Mouse (Mus musculus): ENCODE measurements around the gene Gopc. TPM values are rescaled to one million over a fixed set of nuclear protein-coding genes. Genes with fewer than 3 reads are reported as not detected.
A peak's percentile ranks its signal among the peaks of the same experiment; 100 is the strongest.

The Gopc gene
- 10 to 100 TPM; 12.9 to 15.7 TPM for total RNA-seq (2021)
- long read RNA-seq, experiment 1, full-length matches to known transcripts: 22 of 26 reads
- long read RNA-seq, experiment 1, partial matches to known transcripts: 0 of 26 reads
- long read RNA-seq, experiment 1, other reads (novel, unspliced or antisense): 4 of 26 reads
- long read RNA-seq, experiment 2, full-length matches to known transcripts: 25 of 30 reads
- long read RNA-seq, experiment 2, partial matches to known transcripts: 2 of 30 reads
- long read RNA-seq, experiment 2, other reads (novel, unspliced or antisense): 3 of 30 reads

DNA sequence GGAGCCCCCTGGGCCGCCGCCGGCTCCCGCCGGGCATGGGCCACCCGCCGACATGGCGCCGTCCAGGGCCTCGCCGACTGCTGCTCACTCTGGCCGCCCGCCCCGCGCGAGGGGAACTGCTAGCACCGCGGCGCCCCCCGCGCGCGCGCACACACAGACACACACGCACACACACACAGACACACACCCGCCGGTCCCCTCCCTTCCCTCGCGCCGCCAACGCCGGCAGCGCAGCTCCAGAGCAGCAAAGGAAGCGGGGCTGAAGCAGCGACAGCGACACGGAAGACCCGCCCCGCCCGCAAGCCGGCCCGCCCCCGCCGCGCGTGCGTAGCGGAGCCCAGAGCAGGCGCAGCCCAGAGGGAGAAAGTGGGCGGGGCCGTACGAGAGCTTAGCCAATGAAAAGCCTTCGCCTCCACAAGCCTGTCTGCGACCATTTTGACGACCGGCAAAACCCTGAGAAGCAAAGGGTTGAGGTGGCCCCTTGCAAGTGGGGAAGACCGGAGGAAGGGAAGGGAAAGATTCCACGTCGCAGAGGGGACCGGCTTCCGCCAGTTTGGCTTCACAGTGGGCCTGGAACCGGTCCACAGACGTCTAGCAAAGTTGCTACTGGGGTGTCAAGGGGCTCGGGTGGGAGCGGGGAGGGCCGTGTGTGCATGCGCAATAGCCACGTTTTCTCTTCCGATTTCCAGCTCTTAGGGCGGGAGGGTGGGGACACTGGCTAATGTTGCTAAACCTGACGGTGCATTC lies at the start of gene Gopc:
TSS of gene Gopc (minus strand) at position 280 of the 747 bp plus-strand sequence.
- DNase-seq: peak; percentile 98

DNA sequence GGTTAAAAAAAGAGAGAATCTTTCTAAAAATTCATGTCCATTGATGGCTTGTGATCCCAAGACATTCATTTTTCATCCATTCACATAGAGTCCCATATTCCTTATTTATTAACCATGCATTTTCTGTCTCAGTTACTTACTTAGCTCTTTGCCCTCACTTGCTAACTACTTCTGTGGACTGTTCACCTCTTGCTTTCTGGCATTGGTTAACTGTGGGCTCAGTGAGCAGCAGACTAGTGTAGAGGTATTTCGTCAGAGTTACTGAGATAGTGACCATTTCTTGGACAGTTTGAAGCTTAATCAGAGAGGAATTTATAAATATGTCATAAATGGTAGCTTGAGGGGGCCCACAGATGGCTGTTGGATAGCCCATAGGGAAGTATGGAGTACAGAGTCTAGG lies 49.0 kb upstream of the Gopc start:
- DNase-seq: no peak

DNA sequence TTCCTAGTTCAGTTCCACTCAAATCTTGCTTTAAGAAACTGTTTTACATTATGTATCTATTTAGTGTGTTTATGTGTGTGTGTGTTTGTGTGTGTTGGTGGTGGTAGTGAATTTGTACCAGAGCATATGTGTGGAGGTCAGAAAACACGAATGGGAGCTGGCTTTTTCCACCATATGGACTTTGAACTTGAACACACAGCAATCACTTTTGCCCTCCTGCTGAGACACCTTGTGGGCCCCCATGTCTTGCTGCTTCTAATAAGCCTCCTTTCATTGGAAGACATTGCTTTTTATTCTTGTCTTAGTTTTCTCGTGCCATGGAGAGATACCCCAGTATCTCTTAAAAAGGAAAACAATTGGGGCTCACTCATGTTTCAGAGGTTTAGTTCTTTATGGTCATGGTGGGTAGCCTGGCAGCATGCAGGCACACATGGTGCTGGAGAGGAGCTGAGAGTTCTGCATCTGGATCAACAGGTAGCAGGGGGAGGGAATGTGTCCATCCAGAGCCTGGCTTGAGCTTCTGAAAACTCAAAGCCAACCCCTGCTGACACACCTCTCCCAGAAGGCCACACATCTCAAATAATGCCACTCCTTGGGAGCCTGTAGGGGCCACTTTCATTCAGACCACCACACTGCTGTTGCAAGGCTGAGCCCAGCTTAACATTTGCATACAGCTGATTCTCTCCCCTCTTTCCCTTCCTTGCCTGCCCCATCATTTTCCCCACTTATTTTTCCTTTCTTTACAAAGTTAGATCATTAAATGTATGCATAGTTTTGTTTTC lies 45.9 kb upstream of the Gopc start:
- no peak for DNase-seq

DNA sequence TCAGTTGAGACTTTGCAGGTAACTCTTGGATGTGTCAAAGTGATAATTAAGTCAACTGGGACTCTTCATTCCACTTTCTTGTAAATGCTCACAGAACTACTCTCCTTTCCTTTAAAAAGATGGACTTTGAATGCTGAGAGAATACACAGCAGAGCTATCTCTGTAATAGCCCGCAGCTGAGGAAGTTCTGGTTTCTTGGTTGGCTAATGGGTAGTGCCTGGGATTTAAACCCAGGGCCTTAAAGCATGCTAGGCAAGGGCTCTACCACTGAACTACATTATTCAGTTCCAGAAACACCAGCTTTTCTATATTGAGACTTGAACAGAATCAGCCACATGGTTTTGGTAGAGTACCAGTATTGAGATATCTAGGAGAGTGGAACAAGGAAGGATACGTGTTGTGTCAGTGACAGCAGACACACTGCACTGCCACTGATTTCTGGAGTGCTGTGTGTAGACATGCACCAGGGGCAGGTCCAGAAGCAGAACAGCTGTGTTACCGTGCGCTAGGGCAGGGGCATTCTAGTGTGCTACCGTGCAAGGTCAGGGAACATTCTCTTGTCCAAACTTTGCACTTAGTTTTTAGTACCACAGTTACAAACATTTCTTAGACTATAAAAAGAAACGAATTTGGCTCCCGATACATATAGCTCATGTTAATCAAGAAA lies 44.5 kb upstream of the Gopc start:
- no peak for DNase-seq

DNA sequence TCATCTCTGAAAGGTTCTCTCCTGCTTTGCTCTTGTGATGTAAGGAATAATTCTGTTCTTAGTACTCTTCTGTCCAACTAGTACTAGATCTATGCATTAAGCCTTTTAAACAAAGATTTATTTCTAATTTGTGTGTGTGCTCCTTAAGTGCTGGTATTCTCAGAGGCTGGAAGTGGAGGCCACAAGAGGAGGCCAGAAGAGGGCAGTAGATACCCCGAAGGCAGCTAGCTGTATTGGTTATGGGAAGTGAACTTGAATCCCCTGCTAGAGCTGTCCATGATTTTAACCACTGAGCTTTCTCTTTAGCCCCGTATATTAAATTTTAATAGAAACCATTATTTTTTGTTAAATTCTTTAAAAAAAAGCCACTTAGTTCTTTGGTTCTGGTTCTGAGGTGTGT lies 41.2 kb upstream of the Gopc start:
- no peak for DNase-seq

DNA sequence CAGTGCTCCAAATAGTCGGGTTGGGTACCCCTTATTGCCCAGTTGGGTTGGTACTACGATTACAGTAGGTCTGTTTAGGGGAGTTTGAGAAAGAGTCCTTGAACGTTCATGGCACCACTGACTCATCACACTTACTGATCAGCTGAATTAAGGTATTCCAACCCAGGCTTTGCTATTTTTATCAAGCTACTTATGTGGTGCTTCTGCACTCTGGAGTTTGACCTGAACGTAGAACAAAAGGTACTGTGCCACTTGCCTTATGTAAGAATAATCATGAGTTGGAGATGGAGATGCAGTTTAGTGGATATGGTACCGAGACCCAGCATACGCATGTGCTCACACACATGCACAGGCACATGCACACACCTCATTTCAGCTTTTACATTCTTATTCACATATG lies 39.8 kb upstream of the Gopc start:
- DNase-seq: no peak

DNA sequence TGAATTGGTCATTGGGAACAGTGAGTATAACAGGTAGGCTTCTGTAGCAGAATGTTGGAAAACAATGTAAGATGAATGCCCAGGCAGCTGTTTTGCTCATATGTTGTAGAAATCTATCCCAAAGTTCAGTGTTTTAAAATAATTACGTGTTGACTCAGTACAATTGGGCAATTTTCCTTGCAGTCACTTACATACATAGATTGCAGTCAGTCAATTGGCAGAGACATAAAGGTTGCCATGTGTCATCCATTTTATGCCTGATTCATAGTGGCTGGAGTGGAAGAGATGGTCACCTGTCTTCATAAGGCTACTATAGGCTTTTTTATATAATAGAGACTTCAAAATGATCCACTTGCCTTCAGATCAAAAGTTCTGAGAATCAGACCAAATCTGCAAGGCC lies 38.6 kb upstream of the Gopc start:
- DNase-seq: no peak

DNA sequence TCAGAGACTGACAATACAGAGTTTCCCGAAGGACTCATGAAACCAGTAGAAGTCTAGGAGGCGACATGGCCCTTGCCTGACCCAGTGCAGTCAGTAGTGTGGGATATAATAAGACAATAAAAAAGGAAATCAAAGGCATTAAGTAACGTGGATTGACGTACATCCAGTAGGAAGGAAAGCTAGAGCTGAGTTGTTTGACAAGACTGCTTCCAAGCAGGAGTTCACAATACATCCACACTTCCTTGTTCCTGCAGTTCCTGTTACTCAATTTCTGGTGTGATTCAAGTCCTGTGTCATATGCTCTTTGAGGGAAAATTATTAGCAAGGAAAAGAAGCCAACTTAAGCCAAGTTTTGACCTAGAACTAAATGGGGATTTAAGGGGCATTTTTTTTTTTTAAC lies 37.5 kb upstream of the Gopc start:
- DNase-seq: no peak

DNA sequence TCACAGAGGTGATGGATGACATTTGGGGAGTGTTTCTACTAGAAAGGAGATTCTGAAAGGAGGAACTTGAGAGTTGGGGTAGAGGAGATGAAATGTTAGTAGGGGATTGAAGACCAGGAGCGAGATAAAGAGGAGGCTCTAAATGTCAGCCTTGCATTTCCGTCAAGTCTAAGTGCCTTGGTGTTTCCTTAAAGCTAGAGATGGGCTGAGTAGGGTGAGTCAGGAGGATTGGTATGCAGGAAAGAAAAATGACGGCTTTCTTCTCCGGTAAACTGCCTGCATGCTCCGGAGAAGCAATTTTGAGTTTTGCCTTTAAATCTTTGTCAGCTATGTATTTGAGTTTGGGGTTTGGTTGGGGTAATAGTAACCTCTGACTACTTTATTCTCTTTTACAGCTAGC lies 37.0 kb upstream of the Gopc start:
- DNase-seq: no peak

DNA sequence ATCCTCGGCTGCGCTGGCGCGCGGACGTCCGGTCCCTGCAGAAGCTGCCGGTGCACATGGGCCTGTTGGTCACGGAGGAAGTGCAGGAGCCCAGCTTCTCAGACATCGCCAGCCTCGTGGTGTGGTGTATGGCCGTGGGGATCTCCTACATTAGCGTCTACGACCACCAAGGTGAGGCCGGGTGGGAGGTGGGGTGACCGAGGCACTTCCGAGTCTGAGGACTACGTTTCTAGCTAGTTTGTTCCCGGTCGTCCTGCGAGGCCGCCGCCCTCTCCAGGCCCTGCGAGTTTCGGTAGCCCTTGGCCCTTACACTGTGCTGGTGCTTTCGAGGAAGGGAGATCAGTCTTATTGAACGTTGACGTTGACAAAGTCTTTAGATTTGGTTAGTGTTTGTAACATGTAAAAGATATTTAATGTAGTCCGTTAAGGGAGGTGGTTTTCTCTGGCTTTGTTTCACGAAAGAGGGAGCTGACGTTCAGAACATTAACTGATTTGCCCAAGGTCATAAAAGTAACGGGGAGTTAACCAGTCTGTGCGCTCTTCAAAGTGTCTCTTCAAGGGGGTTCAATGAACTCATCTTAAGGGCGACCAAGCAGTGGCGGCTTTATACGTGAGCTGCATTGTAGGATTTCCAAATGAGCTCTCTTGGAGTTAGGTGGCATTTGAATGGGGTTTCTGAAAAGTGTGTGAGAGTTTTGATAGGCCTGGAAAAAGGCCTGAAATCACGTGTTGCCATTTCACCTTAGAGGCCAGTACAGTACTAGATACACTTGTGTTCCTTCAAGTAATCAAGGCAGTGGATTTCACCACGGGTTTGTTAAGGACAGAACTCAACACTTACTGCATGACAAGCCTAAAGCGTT lies 36.3 kb upstream of the Gopc start:
- DNase-seq: no peak

DNA sequence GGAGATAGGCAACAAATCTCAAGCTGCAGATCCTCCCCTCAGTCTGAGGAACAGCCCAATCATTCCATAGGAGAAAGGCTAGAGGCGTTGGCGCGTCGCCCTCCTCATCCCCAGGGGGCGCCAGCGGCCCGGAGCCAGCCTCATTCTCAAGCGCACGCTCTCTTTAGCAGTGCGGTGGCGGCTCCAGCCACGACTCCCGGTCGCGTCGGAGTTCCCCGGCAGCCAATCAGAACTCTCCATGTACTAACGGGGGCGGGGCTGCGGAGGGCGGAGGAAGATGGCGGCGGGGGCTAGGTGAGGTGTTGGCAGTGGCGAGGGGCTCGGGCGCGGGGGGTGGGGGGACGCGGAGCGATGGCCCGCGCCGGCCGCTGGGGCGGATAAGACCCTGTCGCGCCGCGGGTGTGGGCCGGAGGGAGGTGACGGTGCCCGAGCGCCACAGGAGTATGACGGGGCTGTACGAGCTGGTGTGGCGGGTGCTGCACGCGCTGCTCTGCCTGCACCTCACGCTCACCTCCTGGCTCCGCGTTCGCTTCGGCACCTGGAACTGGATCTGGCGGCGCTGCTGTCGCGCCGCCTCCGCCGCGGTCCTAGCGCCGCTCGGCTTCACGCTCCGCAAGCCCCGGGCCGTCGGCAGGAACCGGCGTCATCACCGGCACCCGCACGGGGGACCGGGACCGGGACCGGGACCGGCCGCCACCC lies 35.5 kb upstream of the Gopc start, which contains the start of gene Nus1:
TSS of gene Nus1 (plus strand) at position 249 of the 699 bp plus-strand sequence.
- peak; percentile 97 for DNase-seq

DNA sequence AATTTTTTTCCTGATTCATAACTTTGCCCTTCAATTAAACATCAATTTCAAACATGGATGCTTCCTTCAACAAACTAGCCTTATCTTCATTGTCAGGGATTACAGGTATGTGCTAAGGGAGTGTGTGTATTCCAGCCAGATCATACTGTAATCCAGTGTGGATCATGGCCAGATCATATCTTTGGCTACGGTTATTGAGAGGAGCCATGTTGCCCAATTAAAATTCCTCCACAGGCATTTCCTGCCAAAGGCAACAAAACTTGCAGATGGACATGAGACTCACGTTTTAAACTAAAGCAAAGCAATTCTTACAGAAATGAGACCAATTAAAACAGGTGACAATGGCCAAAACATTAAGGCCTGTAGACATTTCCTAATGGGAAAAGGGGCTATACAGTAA lies 34.5 kb upstream of the Gopc start:
- no peak for DNase-seq

DNA sequence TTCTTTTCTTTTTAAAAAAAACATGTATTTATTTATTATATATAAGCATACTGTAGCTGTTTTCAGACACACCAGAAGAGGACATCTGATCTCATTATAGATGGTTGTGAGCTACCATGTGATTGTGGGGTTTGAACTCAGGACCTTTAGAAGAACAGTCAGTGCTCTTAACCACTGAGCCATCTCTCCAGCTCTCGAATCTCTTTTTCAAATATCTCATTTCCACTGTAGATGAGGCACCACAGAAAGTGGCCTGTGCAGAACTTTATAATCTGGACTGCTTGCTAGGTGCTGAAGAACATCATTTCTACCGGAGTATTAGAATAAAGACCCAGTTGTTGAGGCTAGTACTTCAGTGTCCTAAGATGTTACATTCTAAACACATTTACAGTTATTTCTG lies 33.1 kb upstream of the Gopc start:
- no peak for DNase-seq

DNA sequence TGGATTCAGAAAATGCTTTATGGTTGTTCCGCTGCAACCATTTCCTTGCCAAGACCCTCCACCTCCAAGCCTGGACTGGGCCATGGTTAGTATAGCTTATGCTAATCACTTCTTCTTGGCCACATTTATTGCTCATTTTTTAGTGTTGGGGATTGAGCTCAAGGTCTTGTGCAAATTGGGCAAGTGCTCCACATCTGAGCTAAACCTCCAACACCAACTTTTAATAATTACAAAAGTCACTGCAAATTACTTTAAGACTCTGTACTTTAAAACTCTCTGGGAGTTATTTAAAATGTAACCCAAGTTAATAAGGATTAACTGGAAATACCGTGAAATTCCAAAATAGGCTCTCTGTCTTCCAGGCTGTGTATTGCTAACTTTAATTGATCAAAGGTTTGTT lies 25.6 kb upstream of the Gopc start:
- no peak for DNase-seq

DNA sequence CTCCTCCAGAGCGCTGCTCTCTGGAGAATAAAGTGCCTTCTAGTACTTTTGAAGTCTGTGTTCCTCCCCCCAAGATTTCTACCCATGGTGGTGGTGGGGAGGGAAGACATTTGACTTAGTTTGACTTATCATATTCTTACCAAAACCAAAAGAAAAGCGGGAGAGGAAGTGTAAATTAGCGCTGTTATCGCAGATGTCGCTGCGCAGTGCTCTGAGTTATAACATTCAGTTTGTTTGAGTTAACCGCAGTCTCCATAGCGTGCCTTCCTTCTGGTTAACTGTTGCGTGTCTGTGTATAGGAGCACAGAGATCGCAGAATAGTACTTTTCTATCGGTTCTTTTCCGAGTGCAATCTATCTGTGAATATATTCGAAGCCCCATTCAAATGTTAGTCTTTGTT lies 23.2 kb upstream of the Gopc start:
- no peak for DNase-seq

DNA sequence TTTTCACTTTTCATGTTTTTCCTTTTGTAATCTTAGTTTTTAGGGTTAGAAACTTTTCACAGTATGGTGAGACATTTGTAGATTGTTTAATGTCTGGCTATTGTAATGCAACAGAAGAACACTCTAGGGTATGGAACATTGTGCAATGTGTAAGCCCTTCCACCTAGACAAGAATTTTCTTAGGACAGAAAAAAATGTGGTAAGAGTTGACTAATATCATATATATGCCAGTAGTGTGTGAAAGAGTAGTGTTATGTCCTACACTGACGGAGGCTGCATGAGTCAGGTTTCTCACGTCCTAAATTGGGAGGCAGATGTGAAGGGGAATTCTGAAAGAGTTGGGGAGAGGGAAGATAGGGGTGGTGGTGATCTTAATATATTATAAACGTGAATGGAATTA lies 17.8 kb upstream of the Gopc start:
- no peak for DNase-seq

DNA sequence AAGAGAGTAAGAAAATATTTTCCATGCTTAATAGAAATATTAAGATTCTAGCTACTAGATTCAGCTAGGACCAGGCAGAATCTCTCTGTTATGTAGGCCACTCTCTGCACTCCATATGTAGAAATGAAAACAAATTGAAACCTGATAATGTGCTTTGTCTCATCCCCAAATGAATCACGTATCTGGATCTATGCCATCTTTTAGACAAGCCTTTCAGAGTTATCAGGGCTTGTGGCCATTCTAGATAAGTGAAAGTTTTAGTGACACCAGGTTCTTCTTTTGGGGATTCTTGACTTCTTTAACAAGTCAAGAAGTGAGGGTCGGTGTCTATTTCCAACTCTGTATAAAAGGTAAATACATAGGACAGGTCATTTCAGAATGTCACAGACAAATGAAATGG lies 16.8 kb upstream of the Gopc start:
- no peak for DNase-seq

DNA sequence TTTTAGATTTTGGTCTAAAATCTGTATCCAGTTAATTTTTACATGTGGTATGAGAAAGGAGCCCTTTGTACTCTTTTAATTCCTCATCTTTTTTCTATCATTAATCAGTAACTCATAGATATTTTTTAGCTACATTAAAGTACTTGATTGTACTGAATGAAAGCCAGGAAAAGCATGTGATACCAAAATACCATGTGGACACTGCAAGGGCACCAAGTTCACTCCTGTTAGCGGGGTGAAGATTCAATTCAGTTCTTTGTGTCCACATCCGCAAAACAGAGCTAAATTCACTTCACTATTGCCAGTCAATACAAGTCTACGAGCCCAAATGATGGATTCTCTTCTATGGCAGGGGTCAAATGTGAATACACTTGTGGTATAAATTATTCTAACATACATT lies 14.7 kb upstream of the Gopc start:
- DNase-seq: no peak

DNA sequence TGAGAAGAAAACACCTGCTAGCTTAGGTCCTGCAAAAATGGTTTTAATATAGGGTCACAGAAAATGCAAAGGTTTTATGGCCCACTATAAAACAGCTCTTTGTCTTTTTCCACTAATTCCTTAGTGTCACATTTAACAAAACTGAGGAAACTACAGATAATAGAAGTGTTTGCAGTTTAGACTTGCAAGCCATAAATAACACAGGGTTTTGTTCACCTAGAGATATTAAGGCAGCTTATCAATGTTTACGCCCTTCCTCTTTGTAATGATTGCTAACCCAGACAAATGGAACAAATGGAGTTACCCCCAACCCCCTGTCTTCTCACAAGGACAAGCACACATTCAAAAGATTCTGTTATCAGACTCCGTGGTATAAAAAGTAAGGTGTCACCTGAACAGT lies 9.3 kb upstream of the Gopc start:
- DNase-seq: no peak

DNA sequence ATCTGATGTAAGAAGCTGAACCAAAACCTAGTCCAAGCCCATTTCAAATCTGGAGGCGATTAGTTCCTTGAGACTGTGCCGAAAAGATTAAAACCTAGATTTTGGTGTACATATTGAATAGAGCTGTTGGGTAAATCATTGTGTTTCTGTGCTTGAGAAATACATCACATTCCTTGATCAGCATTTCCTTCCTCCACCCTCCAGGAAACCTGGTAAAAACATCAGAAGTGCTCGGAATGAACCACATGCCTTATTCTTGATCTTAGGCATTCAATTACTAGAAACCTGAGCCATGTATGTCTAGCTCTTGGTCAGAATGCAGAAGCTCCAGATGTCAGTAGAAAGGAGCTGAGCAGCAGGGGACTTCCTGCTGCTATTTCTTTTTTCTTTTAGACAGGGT lies 7.5 kb upstream of the Gopc start:
- DNase-seq: no peak

DNA sequence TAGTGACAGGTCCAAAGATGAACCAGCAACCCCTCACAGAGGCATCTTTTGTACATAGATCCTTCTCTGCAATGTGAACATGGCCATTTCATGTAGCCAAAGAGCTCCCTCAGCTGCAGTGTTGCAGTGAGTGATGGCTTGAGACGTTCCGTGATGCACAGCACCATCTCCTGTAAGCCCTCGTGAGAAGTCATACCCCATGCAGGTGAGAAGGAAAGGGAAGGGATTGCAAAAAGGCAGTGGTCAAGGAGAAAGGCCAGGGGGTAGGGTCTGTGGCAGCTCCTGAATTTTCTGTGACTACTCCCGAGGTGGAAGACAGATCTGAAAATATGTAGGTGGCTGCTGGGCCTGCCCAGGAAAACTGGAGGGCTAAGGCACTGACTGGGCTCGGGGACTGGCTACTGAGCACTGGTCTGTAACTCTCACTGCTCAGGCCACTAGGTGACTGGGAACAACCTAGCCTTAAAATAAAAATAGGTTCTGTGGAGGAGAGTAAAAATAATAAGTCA lies 7.1 kb upstream of the Gopc start, which contains the start of gene Nepn:
TSS of gene Nepn (plus strand) at position 51 of the 509 bp plus-strand sequence.
- no peak for DNase-seq

Measured in gastrocnemius, postnatal 10 days (tissue).